Mouse (Mus musculus): Measurements from ENCODE around the gene Trim66. TPM values are rescaled to one million over a fixed set of nuclear protein-coding genes. Genes with fewer than 3 reads are reported as not detected.

Trim66 gene
- polyA plus RNA-seq, 1 experiment from 2014 or later, result 5.6 TPM

GRCm38 (mm10) chr7:109522084-109522483, 14.2 kb upstream of the Trim66 start:
- H3K4me2 ChIP-seq (replicated peaks), result no peak overlapping the region
- H3K27ac ChIP-seq (replicated peaks), result no peak overlapping the region; the same call in 1 of the 2 replicates
- no peaks in the 10 kb centered on the region for H3K27me3 ChIP-seq
- no peak for ATAC-seq (ENCODE audit: insufficient number of reproducible peaks, low FRiP score, low TSS enrichment, low read depth)
- H3K9me3 ChIP-seq (replicated peaks), result no peaks in the 10 kb centered on the region
- no peak overlapping the region for H3K9ac ChIP-seq
- 72% methylated on average over 5 of the region's 5 CpGs for WGBS
- H3K36me3 ChIP-seq, result peaks cover 55% of the 10 kb centered on the region
- H3K4me3 ChIP-seq (replicated peaks), result no peak overlapping the region
- peaks cover 39% of the 10 kb centered on the region for H3K4me1 ChIP-seq

GRCm38 (mm10) chr7:109519936-109520335, 12.0 kb upstream of the Trim66 start:
- H3K9me3 ChIP-seq (replicated peaks), result no peaks in the 10 kb centered on the region
- peaks cover 37% of the 10 kb centered on the region for H3K36me3 ChIP-seq
- no peak for ATAC-seq (ENCODE audit: insufficient number of reproducible peaks, low FRiP score, low TSS enrichment, low read depth)
- H3K27ac ChIP-seq (replicated peaks), result peak overlapping the region; percentile 99; the same call in 1 of the 2 replicates
- peak overlapping the region; percentile 89 for H3K4me2 ChIP-seq (replicated peaks)
- peaks cover 39% of the 10 kb centered on the region for H3K4me1 ChIP-seq
- 3% methylated on average over 10 of the region's 10 CpGs for WGBS
- H3K27me3 ChIP-seq, result no peaks in the 10 kb centered on the region
- H3K9ac ChIP-seq, result peak overlapping the region; percentile 100
- peak overlapping the region; percentile 98 for H3K4me3 ChIP-seq (replicated peaks)

GRCm38 (mm10) chr7:109518838-109519696, 11.1 kb upstream of the Trim66 start, which contains the start of gene Rpl27a:
Rpl27a (plus strand) TSS chr7:109519147.
- peak within 1 kb of the TSS; percentile 98 for H3K4me3 ChIP-seq (replicated peaks)
- ATAC-seq (ENCODE audit: insufficient number of reproducible peaks, low FRiP score, low TSS enrichment, low read depth), result peak; percentile 93
- no peaks in the 10 kb centered on the region for H3K27me3 ChIP-seq
- under 1% methylated on average over 72 of the region's 72 CpGs for WGBS
- peaks cover 28% of the 10 kb centered on the region for H3K36me3 ChIP-seq
- H3K4me1 ChIP-seq, result peaks cover 39% of the 10 kb centered on the region
- peak within 1 kb of the TSS; percentile 99 for H3K27ac ChIP-seq (replicated peaks)
- peak within 1 kb of the TSS; percentile 89 for H3K4me2 ChIP-seq (replicated peaks)
- H3K9me3 ChIP-seq (replicated peaks), result no peaks in the 10 kb centered on the region
- peak within 1 kb of the TSS; percentile 100 for H3K9ac ChIP-seq

GRCm38 (mm10) chr7:109518036-109518681, 10.2 kb upstream of the Trim66 start:
- H3K36me3 ChIP-seq, result peaks cover 20% of the 10 kb centered on the region
- ATAC-seq (ENCODE audit: insufficient number of reproducible peaks, low FRiP score, low TSS enrichment, low read depth), result no peak
- H3K4me1 ChIP-seq, result peaks cover 35% of the 10 kb centered on the region
- H3K4me2 ChIP-seq (replicated peaks), result peak overlapping the region; percentile 89
- peak overlapping the region; percentile 99 for H3K27ac ChIP-seq (replicated peaks)
- 19% methylated on average over 10 of the region's 10 CpGs for WGBS
- H3K9ac ChIP-seq, result peak overlapping the region; percentile 63
- H3K9me3 ChIP-seq (replicated peaks), result no peaks in the 10 kb centered on the region
- H3K27me3 ChIP-seq, result no peaks in the 10 kb centered on the region
- H3K4me3 ChIP-seq (replicated peaks), result peak overlapping the region; percentile 98

GRCm38 (mm10) chr7:109516500-109516899, 8.6 kb upstream of the Trim66 start:
- Histone ChIP-seq H3K4me3 (replicated peaks) (no peak overlapping the region), H3K9ac (no peak overlapping the region), H3K27me3 (no peaks in the 10 kb centered on the region), H3K4me1 (peaks cover 24% of the 10 kb centered on the region), H3K27ac (replicated peaks) (no peak overlapping the region), H3K9me3 (replicated peaks) (no peaks in the 10 kb centered on the region), H3K36me3 (peaks cover 5% of the 10 kb centered on the region; the same call in 1 of the 2 replicates), H3K4me2 (replicated peaks) (no peak overlapping the region)
- ATAC-seq (ENCODE audit: insufficient number of reproducible peaks, low FRiP score, low TSS enrichment, low read depth), result no peak
- 66% methylated on average over 3 of the region's 3 CpGs for WGBS

GRCm38 (mm10) chr7:109511838-109512237, 3.9 kb upstream of the Trim66 start:
- WGBS, result 90% methylated on average over 3 of the region's 3 CpGs
- H3K9me3 ChIP-seq (replicated peaks), result no peaks in the 10 kb centered on the region

GRCm38 (mm10) chr7:109510799-109511198, 2.9 kb upstream of the Trim66 start:
- no peak for ATAC-seq (ENCODE audit: insufficient number of reproducible peaks, low FRiP score, low TSS enrichment, low read depth)
- H3K27me3 ChIP-seq, result no peaks in the 10 kb centered on the region
- no peaks in the 10 kb centered on the region for H3K36me3 ChIP-seq
- H3K9ac ChIP-seq, result no peak overlapping the region
- H3K4me3 ChIP-seq (replicated peaks), result no peak overlapping the region
- H3K27ac ChIP-seq (replicated peaks), result no peak overlapping the region
- no peaks in the 10 kb centered on the region for H3K9me3 ChIP-seq (replicated peaks)
- 57% methylated on average over 2 of the region's 2 CpGs for WGBS
- 0 out of 2 replicates have a peak, but pooled peaks cover 4% of the 10 kb centered on the region for H3K4me1 ChIP-seq
- no peak overlapping the region for H3K4me2 ChIP-seq (replicated peaks)

More at GRCm38 (mm10) chr7:109511838-109512237, 3.9 kb upstream of the Trim66 start:
- H3K4me3 ChIP-seq (replicated peaks), result no peak overlapping the region
- ATAC-seq (ENCODE audit: insufficient number of reproducible peaks, low FRiP score, low TSS enrichment, low read depth), result no peak
- H3K4me2 ChIP-seq (replicated peaks), result no peak overlapping the region
- no peak overlapping the region for H3K9ac ChIP-seq
- no peak overlapping the region for H3K27ac ChIP-seq (replicated peaks)
- H3K4me1 ChIP-seq, result 0 out of 2 replicates have a peak, but pooled peaks cover 4% of the 10 kb centered on the region
- no peaks in the 10 kb centered on the region for H3K27me3 ChIP-seq
- no peaks in the 10 kb centered on the region for H3K36me3 ChIP-seq

- Histone ChIP-seq H3K4me3 (replicated peaks) (no peak overlapping the region), H3K27me3 (no peaks in the 10 kb centered on the region), H3K36me3 (no peaks in the 10 kb centered on the region), H3K27ac (replicated peaks) (no peak overlapping the region), H3K4me1 (0 out of 2 replicates have a peak, but pooled peaks cover 4% of the 10 kb centered on the region), H3K4me2 (replicated peaks) (no peak overlapping the region), H3K9ac (no peak overlapping the region), H3K9me3 (replicated peaks) (no peaks in the 10 kb centered on the region)
- WGBS, result 29% methylated on average over 9 of the region's 9 CpGs
- 0 out of 2 replicates have a peak, but pooled peaks have one; percentile 29 for ATAC-seq (ENCODE audit: insufficient number of reproducible peaks, low FRiP score, low TSS enrichment, low read depth)
Observed at GRCm38 (mm10) chr7:109507572-109507971, 362 bp downstream of the Trim66 start.

- ATAC-seq (ENCODE audit: insufficient number of reproducible peaks, low FRiP score, low TSS enrichment, low read depth), result no peak; the same call in 1 of the 2 replicates
- H3K4me2 ChIP-seq (replicated peaks), result no peak overlapping the region
- H3K27me3 ChIP-seq, result no peaks in the 10 kb centered on the region
- no peak overlapping the region; the same call in 1 of the 2 replicates for H3K27ac ChIP-seq (replicated peaks)
- H3K9me3 ChIP-seq (replicated peaks), result no peaks in the 10 kb centered on the region
- H3K4me3 ChIP-seq (replicated peaks), result no peak overlapping the region
- H3K4me1 ChIP-seq, result 0 out of 2 replicates have a peak, but pooled peaks cover 4% of the 10 kb centered on the region
- no peak overlapping the region for H3K9ac ChIP-seq
- no peaks in the 10 kb centered on the region for H3K36me3 ChIP-seq
- WGBS, result 9% methylated on average over 8 of the region's 8 CpGs
Observed at GRCm38 (mm10) chr7:109507119-109507518, 815 bp downstream of the Trim66 start.

GRCm38 (mm10) chr7:109497507-109497906, 10.4 kb downstream of the Trim66 start:
- peak; percentile 53; the same call in 1 of the 2 replicates for ATAC-seq (ENCODE audit: insufficient number of reproducible peaks, low FRiP score, low TSS enrichment, low read depth)
- H3K9ac ChIP-seq, result no peak overlapping the region
- WGBS, result 51% methylated on average over 4 of the region's 4 CpGs
- peaks cover 3% of the 10 kb centered on the region; the same call in 1 of the 2 replicates for H3K27me3 ChIP-seq
- peaks cover 12% of the 10 kb centered on the region; the same call in 1 of the 2 replicates for H3K4me1 ChIP-seq
- no peak overlapping the region for H3K27ac ChIP-seq (replicated peaks)
- no peaks in the 10 kb centered on the region for H3K9me3 ChIP-seq (replicated peaks)
- H3K36me3 ChIP-seq, result no peaks in the 10 kb centered on the region
- H3K4me3 ChIP-seq (replicated peaks), result no peak overlapping the region
- no peak overlapping the region for H3K4me2 ChIP-seq (replicated peaks)

Data from embryonic facial prominence, embryonic 15.5 days (tissue).